ENCODE assay signal across 9 mouse cellular contexts in the genomic region with DNA sequence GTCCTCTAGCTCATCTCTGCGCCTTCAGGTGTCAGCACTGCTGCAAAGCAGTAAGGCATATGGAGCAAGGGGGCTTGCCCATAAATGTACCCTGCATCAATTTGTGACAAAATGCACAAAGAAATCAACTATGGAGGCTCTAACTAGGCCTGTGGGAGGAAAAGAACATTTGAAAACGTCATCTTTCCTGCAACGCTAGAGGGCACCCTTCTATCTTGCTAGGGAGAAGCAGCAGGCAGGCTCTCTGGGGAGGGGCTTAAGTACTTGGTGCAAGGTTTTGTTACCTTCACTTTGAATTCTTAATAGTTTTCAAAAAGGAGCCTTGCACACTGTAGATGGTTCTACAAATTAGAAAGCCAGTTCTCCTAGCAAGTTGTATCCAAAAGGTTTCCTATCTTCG. TPM values are rescaled to one million over a fixed set of nuclear protein-coding genes. Genes with fewer than 3 reads are reported as not detected.
A peak's percentile ranks its signal among the peaks of the same experiment; 100 is the strongest.
DNase-seq lines count a peak whose midpoint lies in the region; ATAC-seq and TF ChIP-seq lines count a peak whose summit lies in the region.
"Had no signal": no experiment of that assay in that cellular context is flagged by ENCODE, and none has a peak within 500 bp of the region (broad histone marks: within the 10 kb centered on the region; RNA-seq: fewer than 3 reads in every experiment).

No protein-coding gene starts in this region.

- H3K9ac ChIP-seq in forebrain, embryonic 16.5 days (replicated peaks; ENCODE audit: low read depth, low read length): no peak overlapping the region

- ATAC-seq in forebrain, embryonic 16.5 days: peak; percentile 39

- no peaks in the 10 kb centered on the region for H3K36me3 ChIP-seq in forebrain, embryonic 16.5 days (ENCODE audit: control insufficient read depth, insufficient read depth)
- H3K36me3 ChIP-seq in thymus, adult 2 months (ENCODE audit: control insufficient read depth, insufficient read depth, low read length): no peaks in the 10 kb centered on the region

- peaks cover 19% of the 10 kb centered on the region for H3K4me1 ChIP-seq in forebrain, embryonic 16.5 days (replicated peaks; ENCODE audit: control insufficient read depth, insufficient read depth, low read length)
- H3K4me1 ChIP-seq in thymus, adult 2 months (replicated peaks; ENCODE audit: control insufficient read depth, insufficient read depth, low read length): no peaks in the 10 kb centered on the region
- H3K4me1 ChIP-seq: megakaryocyte, embryonic 14.5 days had no signal

- peak; percentile 12 for DNase-seq in cerebellum, adult 8-10 months
- no peak for DNase-seq in cerebellum, postnatal 36 days
- peak; percentile 22 for DNase-seq in ovary, adult 18-20 months (ENCODE audit: low spot score)
- no peak for DNase-seq in ovary, postnatal 10 days (ENCODE audit: low spot score)
- DNase-seq in layer of hippocampus, adult 18-20 months (ENCODE audit: low spot score in 2 of 2): peak; percentile 56 to 86
- peak; percentile 48 for DNase-seq in lung, postnatal 36 days
- no peak for DNase-seq in thymus, adult 2 months

- TF ChIP-seq CTCF in thymus, adult 2 months (IDR thresholded peaks at IDR 0.05; ENCODE audit: borderline replicate concordance, control insufficient read depth, extremely low read depth, insufficient read depth, low read length, poor library complexity): no peak

- no peak overlapping the region for H3K4me3 ChIP-seq in forebrain, embryonic 16.5 days (replicated peaks; ENCODE audit: low read length)
- H3K4me3 ChIP-seq in thymus, adult 2 months (ENCODE audit: control insufficient read depth, insufficient read depth, low read length): no peak overlapping the region
- H3K4me3 ChIP-seq: megakaryocyte, embryonic 14.5 days had no signal

- 29% methylated on average over 4 of the region's 4 CpGs for WGBS in forebrain, embryonic 16.5 days
- WGBS in thymus, adult 2 months: 37% methylated on average over 4 of the region's 4 CpGs

- no peaks in the 10 kb centered on the region for H3K9me3 ChIP-seq in forebrain, embryonic 16.5 days (ENCODE audit: control insufficient read depth, low read length)
- H3K9me3 ChIP-seq: megakaryocyte, embryonic 14.5 days had no signal

- peaks cover 3% of the 10 kb centered on the region; the same call in 1 of the 2 replicates for H3K27me3 ChIP-seq in forebrain, embryonic 16.5 days (replicated peaks; ENCODE audit: control insufficient read depth, insufficient read depth, low read length)
- peaks cover 3% of the 10 kb centered on the region; the same call in 1 of the 2 replicates for H3K27me3 ChIP-seq in thymus, adult 2 months (ENCODE audit: control insufficient read depth, insufficient read depth, low read length)

- no peak overlapping the region for H3K4me2 ChIP-seq in forebrain, embryonic 16.5 days (ENCODE audit: low read length)

- no peak for TF ChIP-seq POLR2A in thymus, adult 2 months (IDR thresholded peaks at IDR 0.05; ENCODE audit: control insufficient read depth, extremely low read depth, insufficient read depth, low read length, poor library complexity)

- no peak overlapping the region for H3K27ac ChIP-seq in forebrain, embryonic 16.5 days (ENCODE audit: low read length)
- H3K27ac ChIP-seq in thymus, adult 2 months (ENCODE audit: control insufficient read depth, insufficient read depth, low read length): no peak overlapping the region

RNA-seq across cellular contexts. Expression of gene Adcy2, which starts 2.8 kb away (rescaled TPM):
- polyA plus RNA-seq in forebrain, embryonic 16.5 days (2015; fragmentation: Nextera tagmentation; extraction: Ambion mirVana): 3.1 and 4.2 TPM in 2 replicates
- total RNA-seq in layer of hippocampus, adult 18-20 months (2021): 100 to 1,000 TPM; 120 to 122 TPM
- 0.55 and 0.65 TPM in 2 replicates for polyA plus RNA-seq in thymus, adult 2 months (2012; rRNA removed)

Comparison
In these comparisons a context has a peak if more than half of its experiments do, and no peak if none do; other contexts are left out.
1. DNase-seq: peak in cerebellum, adult 8-10 months (single experiment), ovary, adult 18-20 months (single experiment), layer of hippocampus, adult 18-20 months (2 of 2) and lung, postnatal 36 days (single experiment); none in cerebellum, postnatal 36 days (0 of 2), ovary, postnatal 10 days (single experiment) and thymus, adult 2 months (single experiment).